Mouse (Mus musculus): ENCODE data around the gene Arntl.

GRCm38 (mm10) chr7:113347694-113348093 lies 140.4 kb downstream of the Arntl start:
- no peak for TF ChIP-seq USF2 (conservative IDR thresholded peaks at IDR 0.05; ENCODE audit: low read depth, low read length)
- TF ChIP-seq IRF4 (IDR thresholded peaks at IDR 0.05; ENCODE audit: low read depth, low read length), result no peak
- TF ChIP-seq RAD21 (IDR thresholded peaks at IDR 0.05; ENCODE audit: low read depth, low read length), result no peak
- no peak for TF ChIP-seq HCFC1 (IDR thresholded peaks at IDR 0.05; ENCODE audit: low read depth, low read length)
- no peak for TF ChIP-seq ZC3H11A (IDR thresholded peaks at IDR 0.05; ENCODE audit: low read depth, low read length)
- TF ChIP-seq TCF12 (IDR thresholded peaks at IDR 0.05; ENCODE audit: low read depth, low read length), result no peak
- no peak for TF ChIP-seq USF1 (IDR thresholded peaks at IDR 0.05; ENCODE audit: low read depth, low read length)
